Mouse (Mus musculus) CH12.LX (cell line): ENCODE results near the gene Asic4.

Experiments
- BHLHE40 ChIP-seq: IDR thresholded peaks from 2 replicates; pipeline ENCODE4 v1.6.1; 2011; ENCODE audit warnings: mild to moderate bottlenecking, low read depth, low read length, improper control_type of control experiment
- CHD1 ChIP-seq: IDR thresholded peaks from 2 replicates; pipeline ENCODE4 v1.6.1; 2012; ENCODE audit warnings: low read depth, low read length, improper control_type of control experiment, inconsistent platforms
- CTCF ChIP-seq, 2 experiments: IDR thresholded peaks in 1 of 2; conservative IDR thresholded peaks in 1 of 2; 2 replicates each; pipeline ENCODE4 v1.5.1; 2011 to 2012; ENCODE audit warnings: low read depth in 2 of 2, low read length in 2 of 2, improper control_type of control experiment in 1 of 2, inconsistent platforms in 1 of 2, mild to moderate bottlenecking in 1 of 2, moderate library complexity in 1 of 2
- EP300 ChIP-seq: IDR thresholded peaks from 2 replicates; pipeline ENCODE4 v1.6.1; 2011; ENCODE audit warnings: low read length, improper control_type of control experiment
- HCFC1 ChIP-seq: IDR thresholded peaks from 2 replicates; pipeline ENCODE4 v1.6.1; 2012; ENCODE audit warnings: low read depth, mild to moderate bottlenecking, inconsistent platforms, low read length, improper control_type of control experiment
- PAX5 ChIP-seq: IDR thresholded peaks from 2 replicates; pipeline ENCODE4 v1.6.1; 2012; ENCODE audit warnings: low read length, inconsistent platforms, mixed read lengths
- POLR2A ChIP-seq: IDR thresholded peaks from 2 replicates; pipeline ENCODE4 v1.6.1; 2011; ENCODE audit warnings: low read depth, mild to moderate bottlenecking, improper control_type of control experiment, low read length
- SIN3A ChIP-seq: IDR thresholded peaks from 2 replicates; pipeline ENCODE4 v1.6.1; 2012; ENCODE audit warnings: low read length, improper control_type of control experiment, inconsistent platforms
- TBP ChIP-seq: conservative IDR thresholded peaks from 2 replicates; pipeline ENCODE4 v1.6.1; 2011; ENCODE audit warnings: low read depth, low read length, improper control_type of control experiment
- USF1 ChIP-seq: IDR thresholded peaks from 2 replicates; pipeline ENCODE4 v1.6.1; 2014; ENCODE audit warnings: low read depth, mild to moderate bottlenecking, inconsistent platforms, low read length, improper control_type of control experiment

DNA sequence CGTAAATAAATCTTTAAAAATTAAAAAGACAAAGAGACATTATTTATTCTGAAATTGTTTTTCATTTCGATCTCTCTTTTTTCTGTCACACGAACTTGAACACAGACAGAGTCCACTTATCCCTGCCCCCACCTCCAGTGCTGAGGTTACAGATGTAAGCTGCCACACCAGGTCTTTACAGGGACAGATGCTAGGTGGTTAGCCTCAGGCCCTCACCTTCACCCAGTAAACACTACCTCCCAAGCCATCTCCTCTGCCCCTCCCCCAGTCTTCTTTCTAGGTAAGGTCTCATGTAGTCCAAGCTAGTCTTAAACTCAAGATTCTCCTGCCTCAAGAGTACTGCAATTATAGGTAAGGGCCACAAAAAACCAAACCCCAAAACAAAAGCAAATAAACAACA, 62.3 kb downstream of the Asic4 start:
- no peak for TF ChIP-seq USF1
- no peak for TF ChIP-seq POLR2A
- no peak for TF ChIP-seq EP300
- no peak for TF ChIP-seq HCFC1
- no peak for TF ChIP-seq SIN3A
- no peak for TF ChIP-seq CTCF (conservative IDR thresholded peaks at IDR 0.05 in 1 of 2, IDR thresholded peaks at IDR 0.05 in 1 of 2; ENCODE audit: low read depth in 2 of 2, low read length in 2 of 2)
- no peak for TF ChIP-seq TBP
- TF ChIP-seq PAX5: no peak
- TF ChIP-seq BHLHE40: no peak
- TF ChIP-seq CHD1: no peak
